Mouse (Mus musculus): ENCODE measurements at regions not wholly inside any gene's neighbourhood (a gene's known extent, or its start where the extent isn't known, plus 50 kb on each side); places are given as distances from the start of the nearest gene placed in this dataset.

GRCm38 (mm10) chr13:107419363-107420155 lies 397.6 kb upstream of the Kif2a start:
- no peak for ATAC-seq (ENCODE audit: poor library complexity, severe bottlenecking)

- ATAC-seq (ENCODE audit: poor library complexity, severe bottlenecking), result no peak
Measured at GRCm38 (mm10) chr13:107410267-107410666, 388.3 kb upstream of the Kif2a start.

- ATAC-seq (ENCODE audit: poor library complexity, severe bottlenecking), result no peak
Measured at GRCm38 (mm10) chr13:107407674-107408026, 385.7 kb upstream of the Kif2a start.

GRCm38 (mm10) chr13:107406977-107407673 lies 385.2 kb upstream of the Kif2a start:
- ATAC-seq (ENCODE audit: poor library complexity, severe bottlenecking), result no peak

- no peak for ATAC-seq (ENCODE audit: poor library complexity, severe bottlenecking)
Measured at GRCm38 (mm10) chr13:107398621-107399363, 376.9 kb upstream of the Kif2a start.

GRCm38 (mm10) chr13:107396036-107396435 lies 374.1 kb upstream of the Kif2a start:
- no peak for ATAC-seq (ENCODE audit: poor library complexity, severe bottlenecking)

GRCm38 (mm10) chr13:107394451-107394850 lies 372.5 kb upstream of the Kif2a start:
- no peak for ATAC-seq (ENCODE audit: poor library complexity, severe bottlenecking)

GRCm38 (mm10) chr13:107389535-107390150 lies 367.7 kb upstream of the Kif2a start:
- peak; percentile 36 for ATAC-seq (ENCODE audit: poor library complexity, severe bottlenecking)

GRCm38 (mm10) chr13:107389074-107389473 lies 367.1 kb upstream of the Kif2a start:
- ATAC-seq (ENCODE audit: poor library complexity, severe bottlenecking), result peak; percentile 69

GRCm38 (mm10) chr13:107378076-107378475 lies 356.1 kb upstream of the Kif2a start:
- ATAC-seq (ENCODE audit: poor library complexity, severe bottlenecking), result no peak

- ATAC-seq (ENCODE audit: poor library complexity, severe bottlenecking), result no peak
Measured at GRCm38 (mm10) chr13:107372666-107373065, 350.7 kb upstream of the Kif2a start.

GRCm38 (mm10) chr13:107371616-107372582 lies 350.0 kb upstream of the Kif2a start:
- no peak for ATAC-seq (ENCODE audit: poor library complexity, severe bottlenecking)

GRCm38 (mm10) chr13:107367639-107368038 lies 345.7 kb upstream of the Kif2a start:
- ATAC-seq (ENCODE audit: poor library complexity, severe bottlenecking), result no peak

GRCm38 (mm10) chr13:107365766-107366165 lies 343.8 kb upstream of the Kif2a start:
- no peak for ATAC-seq (ENCODE audit: poor library complexity, severe bottlenecking)

- no peak for ATAC-seq (ENCODE audit: poor library complexity, severe bottlenecking)
Measured at GRCm38 (mm10) chr13:107365241-107365640, 343.3 kb upstream of the Kif2a start.

- no peak for ATAC-seq (ENCODE audit: poor library complexity, severe bottlenecking)
Measured at GRCm38 (mm10) chr13:107362806-107363687, 341.1 kb upstream of the Kif2a start.

GRCm38 (mm10) chr13:107340802-107341364 lies 319.0 kb upstream of the Kif2a start:
- no peak for ATAC-seq (ENCODE audit: poor library complexity, severe bottlenecking)

- no peak for ATAC-seq (ENCODE audit: poor library complexity, severe bottlenecking)
Measured at GRCm38 (mm10) chr13:107338111-107338510, 316.2 kb upstream of the Kif2a start.

- ATAC-seq (ENCODE audit: poor library complexity, severe bottlenecking), result no peak
Measured at GRCm38 (mm10) chr13:107337111-107337510, 315.2 kb upstream of the Kif2a start.

Measured in megakaryocyte, adult 5-6 weeks (primary cell).